Comparison of ENCODE assay signal across 10 mouse cellular contexts in the genomic region with DNA sequence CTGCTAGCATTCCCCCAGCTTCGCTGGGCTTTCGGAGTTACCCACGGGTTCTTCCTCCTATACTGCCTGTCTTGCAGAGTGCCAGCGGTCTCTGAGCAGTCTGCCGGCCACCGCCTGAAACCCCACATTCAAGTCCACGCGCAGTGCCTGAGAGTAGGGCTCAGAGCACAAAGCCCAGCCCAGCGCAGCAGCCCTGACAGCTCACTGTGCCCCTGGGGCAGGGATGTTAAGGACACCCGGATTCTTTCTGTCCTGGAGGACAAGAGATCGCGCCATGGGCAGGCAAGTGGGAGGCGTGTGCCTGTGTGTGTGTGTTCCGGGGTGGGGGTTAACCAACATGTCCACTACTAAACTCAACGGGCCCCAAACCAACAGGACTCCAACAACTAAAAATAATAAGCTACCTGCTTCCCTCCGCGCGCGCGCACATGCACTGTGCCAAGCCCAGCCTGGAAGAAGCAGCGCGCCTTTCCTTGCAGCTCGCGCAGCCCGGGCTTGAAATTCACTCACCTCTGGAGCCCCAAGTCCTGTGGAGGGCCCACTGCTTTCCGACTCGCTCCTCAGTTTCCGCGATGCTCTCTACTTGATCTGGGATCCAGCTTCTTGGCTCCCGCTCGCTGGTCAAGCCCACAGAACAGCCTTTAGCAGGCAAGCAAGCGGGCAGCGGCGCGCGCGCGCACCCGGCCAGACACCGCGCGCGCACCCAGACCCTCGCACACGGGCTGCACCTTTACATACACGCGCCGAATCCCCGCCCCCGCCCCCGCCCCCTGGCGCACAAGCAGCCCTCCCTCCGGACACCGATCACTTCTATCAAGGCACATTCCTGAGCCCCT. TPM values are rescaled to one million over a fixed set of nuclear protein-coding genes. Genes with fewer than 3 reads are reported as not detected.
A peak's percentile ranks its signal among the peaks of the same experiment; 100 is the strongest.
DNase-seq lines count a peak whose midpoint lies in the region; ATAC-seq lines count a peak whose summit lies in the region.
"Had no signal": no experiment of that assay in that cellular context is flagged by ENCODE, and none has a peak within 500 bp of the region (broad histone marks: within the 10 kb centered on the region; RNA-seq: fewer than 3 reads in every experiment).

Gene Slitrk4, minus strand, starts transcription at position 707 of the 836 bp plus-strand sequence.

- ATAC-seq in liver, embryonic 11.5 days (replicated peaks; ENCODE audit: low FRiP score) = no peak
- peak; percentile 73 for ATAC-seq in forebrain, embryonic 11.5 days (replicated peaks; ENCODE audit: low FRiP score)
- ATAC-seq in hindbrain, embryonic 16.5 days = peak; percentile 79
- no peak for ATAC-seq in liver, embryonic 12.5 days

- H3K4me2 ChIP-seq in liver, embryonic 11.5 days = peak within 1 kb of the TSS; percentile 59
- peak within 1 kb of the TSS; percentile 57 for H3K4me2 ChIP-seq in forebrain, embryonic 11.5 days (ENCODE audit: low read depth, low read length, severe bottlenecking)
- peak within 1 kb of the TSS; percentile 60 for H3K4me2 ChIP-seq in hindbrain, embryonic 16.5 days (ENCODE audit: low read length)
- peak within 1 kb of the TSS; percentile 55 for H3K4me2 ChIP-seq in liver, embryonic 12.5 days

- peak within 1 kb of the TSS; percentile 40 for H3K4me3 ChIP-seq in liver, embryonic 11.5 days (ENCODE audit: low read depth, low read length)
- peak within 1 kb of the TSS; percentile 43 for H3K4me3 ChIP-seq in forebrain, embryonic 11.5 days (ENCODE audit: low read depth, low read length)
- peak within 1 kb of the TSS; percentile 57 for H3K4me3 ChIP-seq in hindbrain, embryonic 16.5 days (ENCODE audit: low read length)
- peak within 1 kb of the TSS; percentile 26 for H3K4me3 ChIP-seq in liver, embryonic 12.5 days

- H3K27ac ChIP-seq in liver, embryonic 11.5 days (ENCODE audit: low read depth, low read length) = no peak within 1 kb of the TSS
- no peak within 1 kb of the TSS for H3K27ac ChIP-seq in forebrain, embryonic 11.5 days (ENCODE audit: low read depth, low read length)
- H3K27ac ChIP-seq in hindbrain, embryonic 16.5 days (ENCODE audit: low read depth, low read length) = peak within 1 kb of the TSS; percentile 80
- no peak within 1 kb of the TSS for H3K27ac ChIP-seq in liver, embryonic 12.5 days

- 7% methylated on average over 54 of the region's 54 CpGs for WGBS in liver, embryonic 11.5 days
- 11% methylated on average over 46 of the region's 54 CpGs for WGBS in forebrain, embryonic 11.5 days
- WGBS in hindbrain, embryonic 16.5 days = 10% methylated on average over 52 of the region's 54 CpGs
- WGBS in liver, embryonic 12.5 days (ENCODE audit: insufficient replicate concordance) = 4% methylated on average over 42 of the region's 54 CpGs

- peak; percentile 32 for DNase-seq in liver, embryonic 11.5 days (ENCODE audit: low spot score)
- no peak for DNase-seq in liver
- DNase-seq in forebrain, embryonic 11.5 days (ENCODE audit: low spot score) = peak; percentile 71
- DNase-seq in right cerebral cortex, postnatal 36 days (ENCODE audit: low spot score in 2 of 2) = peak; percentile 14 to 17
- DNase-seq in spleen, postnatal 36 days (ENCODE audit: low spot score in 2 of 2) = no peak
- DNase-seq in adrenal gland, adult 8-10 months = no peak

- peaks cover 13% of the 10 kb centered on the region for H3K27me3 ChIP-seq in liver, embryonic 11.5 days (replicated peaks; ENCODE audit: control insufficient read depth, insufficient read depth, low read length)
- no peaks in the 10 kb centered on the region for H3K27me3 ChIP-seq in forebrain, embryonic 11.5 days (ENCODE audit: control insufficient read depth, insufficient read depth, low read length)
- no peaks in the 10 kb centered on the region for H3K27me3 ChIP-seq in hindbrain, embryonic 16.5 days (replicated peaks; ENCODE audit: control insufficient read depth, insufficient read depth, low read length)
- H3K27me3 ChIP-seq in liver, embryonic 12.5 days (replicated peaks) = peaks cover 23% of the 10 kb centered on the region

- no peaks in the 10 kb centered on the region for H3K36me3 ChIP-seq in liver, embryonic 11.5 days (ENCODE audit: control insufficient read depth, insufficient read depth, low read length)
- no peaks in the 10 kb centered on the region for H3K36me3 ChIP-seq in forebrain, embryonic 11.5 days (ENCODE audit: control insufficient read depth, insufficient read depth, low read length)
- no peaks in the 10 kb centered on the region for H3K36me3 ChIP-seq in hindbrain, embryonic 16.5 days (ENCODE audit: control insufficient read depth, insufficient read depth, low read length)
- H3K36me3 ChIP-seq in liver, embryonic 12.5 days = no peaks in the 10 kb centered on the region

- H3K4me1 ChIP-seq in liver, embryonic 11.5 days (replicated peaks; ENCODE audit: control insufficient read depth, insufficient read depth, low read length) = no peaks in the 10 kb centered on the region
- no peaks in the 10 kb centered on the region for H3K4me1 ChIP-seq in forebrain, embryonic 11.5 days (replicated peaks; ENCODE audit: control insufficient read depth, insufficient read depth, low read length)
- no peaks in the 10 kb centered on the region for H3K4me1 ChIP-seq in hindbrain, embryonic 16.5 days (ENCODE audit: control insufficient read depth, insufficient read depth, low read depth, low read length)
- no peaks in the 10 kb centered on the region for H3K4me1 ChIP-seq in liver, embryonic 12.5 days

- H3K9me3 ChIP-seq in liver, embryonic 11.5 days (ENCODE audit: control insufficient read depth, low read length) = no peaks in the 10 kb centered on the region
- H3K9me3 ChIP-seq in forebrain, embryonic 11.5 days (ENCODE audit: control insufficient read depth, low read length) = no peaks in the 10 kb centered on the region
- no peaks in the 10 kb centered on the region for H3K9me3 ChIP-seq in hindbrain, embryonic 16.5 days (ENCODE audit: control insufficient read depth, low read length)
- no peaks in the 10 kb centered on the region for H3K9me3 ChIP-seq in liver, embryonic 12.5 days (replicated peaks)

- H3K9ac ChIP-seq in liver, embryonic 11.5 days (ENCODE audit: low read depth, low read length) = no peak within 1 kb of the TSS
- H3K9ac ChIP-seq in forebrain, embryonic 11.5 days (ENCODE audit: low read length) = peak within 1 kb of the TSS; percentile 61
- H3K9ac ChIP-seq in hindbrain, embryonic 16.5 days (ENCODE audit: low read depth, low read length) = peak within 1 kb of the TSS; percentile 69
- H3K9ac ChIP-seq in liver, embryonic 12.5 days = no peak within 1 kb of the TSS

RNA-seq across cellular contexts. Expression of gene Slitrk4, which starts in this region (rescaled TPM):
- polyA plus RNA-seq in liver, embryonic 11.5 days (2014; fragmentation: Nextera tagmentation; extraction: Ambion mirVana) = 0.44 and 1.0 TPM in 2 replicates
- polyA plus RNA-seq in forebrain, embryonic 11.5 days (2014; fragmentation: Nextera tagmentation; extraction: Ambion mirVana) = 3.4 and 4.2 TPM in 2 replicates
- 22.8 and 24.3 TPM in 2 replicates for polyA plus RNA-seq in hindbrain, embryonic 16.5 days (2015; fragmentation: Nextera tagmentation; extraction: Ambion mirVana)
- polyA plus RNA-seq in liver, embryonic 12.5 days (2016; fragmentation: Nextera tagmentation; extraction: Ambion mirVana) = 0.23 and 0.31 TPM in 2 replicates
- under 1 TPM in 2 of 4 experiments, not detected in 2; 0.05 to 0.06 TPM for total RNA-seq in adrenal gland, adult 8-10 months (2022)
- total RNA-seq: liver, adult 2 months; MEL had no signal
- polyA plus RNA-seq: liver, adult 2 months had no signal

Comparison
In these comparisons a context has a peak if more than half of its experiments do, and no peak if none do; other contexts are left out.
1. DNase-seq: peak in liver, embryonic 11.5 days (single experiment), forebrain, embryonic 11.5 days (single experiment) and right cerebral cortex, postnatal 36 days (2 of 2); none in liver (single experiment), spleen, postnatal 36 days (0 of 2) and adrenal gland, adult 8-10 months (single experiment).
2. ATAC-seq: peak in forebrain, embryonic 11.5 days (single experiment) and hindbrain, embryonic 16.5 days (single experiment); none in liver, embryonic 11.5 days (single experiment) and liver, embryonic 12.5 days (single experiment).
3. H3K9ac ChIP-seq: peak in forebrain, embryonic 11.5 days (single experiment) and hindbrain, embryonic 16.5 days (single experiment); none in liver, embryonic 11.5 days (single experiment) and liver, embryonic 12.5 days (single experiment).
4. Peak in every context shown above with its lines, with median percentiles within 50 percentile points of each other: H3K4me2 ChIP-seq and H3K4me3 ChIP-seq.